Mouse (Mus musculus): ENCODE results near the gene H2-T22.
"Not testable (repeated sequence)": the region's sequence is repeated elsewhere in the genome, so short reads cannot be mapped to it uniquely, and the experiment has no call there.

DNA sequence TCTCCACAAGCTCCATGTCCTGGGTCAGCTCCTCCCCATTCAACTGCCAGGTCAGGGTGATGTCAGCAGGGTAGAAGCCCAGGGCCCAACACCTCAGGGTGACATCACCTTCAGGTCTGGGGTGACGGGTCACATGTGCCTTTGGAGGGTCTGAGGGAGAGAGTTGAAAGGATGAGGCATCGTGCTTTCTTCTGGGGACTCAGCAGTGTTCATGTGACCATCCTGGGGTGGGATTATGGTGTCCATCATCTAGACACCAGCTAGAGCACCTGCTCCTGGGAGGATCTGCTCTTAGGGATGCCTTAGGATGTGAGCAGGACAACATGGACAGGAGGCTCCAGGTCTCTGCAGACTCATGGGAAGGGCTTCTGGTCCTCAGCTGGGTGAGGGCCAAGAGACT is 1.9 kb downstream of the H2-T22 start:
- TF ChIP-seq CTCF (IDR thresholded peaks at IDR 0.05; ENCODE audit: low read depth, low read length); GATA2 (IDR thresholded peaks at IDR 0.05; ENCODE audit: borderline replicate concordance, low read depth, low read length); GATA1 (IDR thresholded peaks at IDR 0.05; ENCODE audit: borderline replicate concordance, low read length); POLR2AphosphoS5 (IDR thresholded peaks at IDR 0.05; ENCODE audit: insufficient replicate concordance, low read depth, low read length): not testable (repeated sequence)
